Mouse (Mus musculus): Measurements from ENCODE around the gene Sept9.

Gene Sept9

DNA sequence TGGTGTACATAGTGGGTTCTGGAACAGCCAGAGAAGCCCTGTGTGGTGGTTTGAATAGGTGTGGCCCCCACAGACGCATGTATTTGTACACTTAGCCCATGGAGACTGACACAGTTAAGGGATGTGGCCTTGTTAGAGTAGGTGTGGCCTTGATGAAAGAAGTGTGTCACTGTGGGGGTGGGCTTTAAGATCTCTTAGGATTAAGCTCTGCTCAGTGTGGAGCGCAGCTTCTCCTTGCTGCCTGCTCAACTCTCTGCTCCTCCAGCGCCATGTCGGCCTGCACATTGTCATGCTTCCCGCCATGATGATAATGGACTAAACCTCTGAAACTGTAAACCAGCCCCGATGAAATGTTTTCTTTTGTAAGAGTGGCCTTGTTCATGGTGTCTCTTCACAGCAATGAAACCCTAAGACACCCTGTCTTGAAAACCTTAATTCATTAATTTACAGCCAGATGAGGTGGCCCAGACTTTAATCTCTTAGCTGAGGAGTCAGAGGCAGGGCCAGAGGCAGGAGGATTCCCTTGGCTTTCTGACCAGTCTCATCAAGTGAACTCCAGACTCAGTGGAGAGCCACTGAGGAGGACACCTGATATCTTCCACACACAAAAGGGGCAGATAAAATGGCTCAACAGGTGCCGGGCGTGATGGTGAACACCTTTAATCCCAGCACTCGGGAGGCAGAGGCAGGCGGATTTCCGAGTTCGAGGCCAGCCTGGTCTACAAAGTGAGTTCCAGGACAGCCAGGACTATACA is 44.3 kb downstream of the Sept9 start:
- DNase-seq (ENCODE audit: low read depth in 2 of 2, low spot score in 2 of 2) = no peak

DNA sequence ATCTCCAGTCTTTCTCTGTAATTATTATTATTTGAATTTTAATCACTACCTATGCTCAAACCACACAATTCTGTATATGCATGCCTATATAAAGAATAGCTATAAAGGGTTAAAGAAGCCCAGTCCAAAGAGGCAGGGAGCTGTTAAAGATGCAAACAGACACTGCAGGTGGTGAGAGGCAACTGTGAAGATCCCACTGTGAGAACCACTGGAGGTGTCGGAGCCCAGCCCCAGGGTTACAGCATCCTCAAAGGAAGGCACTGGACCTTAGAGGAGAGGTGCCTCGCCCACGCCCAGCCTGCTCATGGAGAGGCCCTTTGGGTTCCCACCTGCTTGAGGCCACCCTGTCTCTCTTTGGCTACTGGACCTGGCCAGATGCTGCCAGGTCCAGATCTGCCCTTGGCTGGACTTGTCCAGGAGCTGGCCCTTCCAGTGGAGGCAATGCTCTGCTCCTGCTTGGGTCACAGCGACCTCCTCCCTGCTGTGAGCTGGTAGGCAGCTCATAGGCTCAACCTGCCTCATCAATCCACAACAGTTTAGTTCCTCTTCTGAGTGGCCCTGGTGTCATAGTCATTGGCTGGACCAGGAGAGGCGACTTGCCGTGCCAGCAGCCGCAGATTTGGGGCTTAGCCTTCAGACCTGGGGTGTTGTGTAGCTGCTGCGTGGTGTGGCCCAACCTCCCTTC is 45.7 kb downstream of the Sept9 start:
- DNase-seq (ENCODE audit: low read depth in 2 of 2, low spot score in 2 of 2) = no peak

DNA sequence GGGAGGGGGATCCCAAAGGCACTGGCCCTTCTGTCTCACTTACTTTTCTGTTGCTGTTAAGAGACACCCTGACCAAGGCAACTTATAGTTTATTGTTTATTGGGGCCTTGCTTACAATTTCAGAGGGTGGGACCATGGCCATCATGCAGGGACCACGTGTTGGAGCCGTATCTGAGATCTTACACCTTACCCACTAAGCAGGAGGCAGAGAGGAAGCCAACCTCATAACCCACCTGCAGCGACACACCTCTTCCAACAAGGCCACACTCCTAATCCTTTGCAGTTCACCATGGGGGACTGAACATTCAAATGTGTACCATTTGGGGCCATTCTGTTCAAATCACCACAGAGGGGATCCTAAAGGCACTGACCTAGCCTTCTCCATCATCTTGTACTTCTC is 46.4 kb downstream of the Sept9 start:
- no peak for DNase-seq (ENCODE audit: low read depth in 2 of 2, low spot score in 2 of 2)

DNA sequence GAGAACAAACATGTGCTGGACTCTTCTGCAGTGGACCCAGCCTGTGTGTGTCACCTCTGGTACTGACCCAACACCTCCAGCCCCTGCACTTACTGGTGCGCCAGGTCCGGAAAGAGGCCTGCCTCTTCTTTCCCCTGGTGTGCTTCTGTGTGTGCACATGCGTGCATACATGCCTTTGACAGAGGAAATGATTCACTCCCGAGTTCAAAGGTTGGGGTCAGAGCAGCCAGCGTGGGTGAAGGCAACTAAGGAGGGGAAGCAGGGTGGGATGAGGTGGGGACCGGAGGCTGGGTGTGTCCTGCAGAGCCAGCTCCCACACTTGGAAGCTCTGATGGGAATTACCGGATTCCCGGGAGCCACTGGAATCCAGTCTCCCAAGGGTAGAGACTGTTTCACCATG is 46.8 kb downstream of the Sept9 start:
- no peak for DNase-seq (ENCODE audit: low read depth in 2 of 2, low spot score in 2 of 2)

DNA sequence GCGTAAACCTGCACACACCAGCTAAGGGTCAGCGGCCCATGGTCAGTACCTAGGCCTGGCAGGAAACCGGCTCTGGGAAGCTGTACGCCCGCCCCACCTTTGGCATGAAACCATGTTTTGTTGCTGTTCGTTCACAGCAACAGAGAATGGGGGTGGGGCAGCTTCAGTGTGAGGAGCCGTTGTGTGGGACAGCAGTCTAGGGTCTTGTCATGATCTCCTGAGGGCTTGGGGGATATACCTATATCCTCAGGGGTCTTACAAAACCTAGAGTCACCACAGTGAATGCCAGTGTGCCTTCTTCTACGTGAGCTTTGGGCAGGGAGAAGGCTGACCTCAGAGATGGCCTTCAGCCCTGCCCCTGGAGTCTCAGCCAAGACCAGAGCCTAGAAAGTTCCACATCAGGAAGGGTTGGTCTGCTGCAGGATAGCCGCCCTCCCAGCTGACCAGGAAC is 47.5 kb downstream of the Sept9 start:
- DNase-seq (ENCODE audit: low read depth in 2 of 2, low spot score in 2 of 2) = no peak

DNA sequence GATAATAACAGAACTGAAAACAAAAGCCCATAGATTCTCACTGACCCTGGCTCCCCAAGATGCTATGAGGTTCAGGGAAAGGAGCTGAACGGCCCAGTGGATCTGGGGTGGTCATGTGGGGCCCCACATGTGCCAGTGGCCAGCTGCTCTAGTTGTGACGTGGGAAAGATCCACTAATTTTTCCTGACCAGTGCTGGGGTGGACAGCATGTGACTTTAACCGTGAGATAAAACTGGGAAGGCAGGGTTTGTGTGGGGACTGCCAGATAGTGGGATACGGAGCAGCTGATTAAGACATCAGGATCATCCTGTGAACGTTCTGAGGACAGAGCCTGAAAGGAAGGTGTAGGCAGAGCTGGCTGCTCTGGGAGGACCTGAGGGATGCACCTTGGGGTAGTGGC is 48.1 kb downstream of the Sept9 start:
- no peak for DNase-seq (ENCODE audit: low read depth in 2 of 2, low spot score in 2 of 2)

DNA sequence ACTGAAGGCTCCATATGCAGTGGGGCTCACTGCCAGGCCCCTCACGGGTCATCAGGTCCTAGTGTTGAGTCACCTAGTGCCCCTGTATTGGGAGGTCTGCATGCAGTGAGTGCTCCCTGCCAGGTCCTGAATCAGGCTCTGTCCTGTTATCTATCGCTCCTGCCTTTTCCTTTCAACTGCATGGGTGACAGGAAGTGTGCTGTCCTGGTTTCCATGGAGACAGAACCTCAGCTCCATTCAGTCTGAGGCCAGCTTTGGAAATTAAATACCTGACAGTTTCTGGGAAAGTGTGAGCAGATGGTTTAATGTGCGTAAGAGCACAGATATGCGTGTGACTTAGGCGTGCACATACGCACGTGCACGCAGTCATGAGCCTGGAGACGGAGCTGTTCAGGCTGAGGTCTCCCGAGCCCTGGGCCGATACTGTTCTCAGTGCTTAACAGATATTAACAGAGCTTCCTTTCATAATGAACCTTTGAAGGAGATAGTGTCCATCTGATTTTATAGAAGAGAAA is 49.3 kb downstream of the Sept9 start:
- no peak for DNase-seq (ENCODE audit: low read depth in 2 of 2, low spot score in 2 of 2)

DNA sequence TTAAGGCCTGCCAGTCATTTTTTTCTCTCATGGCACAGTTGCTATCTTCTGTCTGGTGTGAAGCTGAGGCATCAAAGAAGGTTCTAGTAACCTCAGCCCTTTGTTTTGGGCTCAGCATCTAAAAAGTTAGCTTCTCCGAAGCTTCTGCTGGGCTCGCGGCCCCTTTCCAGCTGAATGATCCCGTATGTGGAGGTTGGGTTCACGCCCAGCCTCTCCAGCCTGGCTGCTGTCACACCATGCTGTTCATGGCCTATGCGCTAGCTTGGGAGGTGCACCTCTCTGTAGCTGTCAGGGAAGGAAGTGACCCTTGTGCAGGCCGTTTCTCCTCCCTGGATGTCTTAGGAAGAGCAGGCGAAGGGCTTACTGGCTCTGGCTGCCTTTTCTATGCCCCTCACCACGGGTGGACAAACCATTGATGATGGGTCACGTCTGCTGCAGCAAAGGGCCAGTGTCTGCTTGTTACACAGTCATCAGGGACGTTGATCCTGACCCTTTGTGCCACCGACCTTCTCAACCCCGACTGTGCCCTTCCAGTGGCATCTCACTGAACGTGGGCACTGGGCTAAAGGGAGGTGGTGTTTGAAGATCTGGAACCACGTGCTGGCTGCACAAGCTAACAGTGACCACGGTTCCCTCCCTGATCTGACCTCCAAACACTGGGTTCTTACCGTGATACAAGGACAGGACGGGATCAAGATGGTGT is 50.0 kb downstream of the Sept9 start:
- DNase-seq (ENCODE audit: low read depth in 2 of 2, low spot score in 2 of 2) = no peak

DNA sequence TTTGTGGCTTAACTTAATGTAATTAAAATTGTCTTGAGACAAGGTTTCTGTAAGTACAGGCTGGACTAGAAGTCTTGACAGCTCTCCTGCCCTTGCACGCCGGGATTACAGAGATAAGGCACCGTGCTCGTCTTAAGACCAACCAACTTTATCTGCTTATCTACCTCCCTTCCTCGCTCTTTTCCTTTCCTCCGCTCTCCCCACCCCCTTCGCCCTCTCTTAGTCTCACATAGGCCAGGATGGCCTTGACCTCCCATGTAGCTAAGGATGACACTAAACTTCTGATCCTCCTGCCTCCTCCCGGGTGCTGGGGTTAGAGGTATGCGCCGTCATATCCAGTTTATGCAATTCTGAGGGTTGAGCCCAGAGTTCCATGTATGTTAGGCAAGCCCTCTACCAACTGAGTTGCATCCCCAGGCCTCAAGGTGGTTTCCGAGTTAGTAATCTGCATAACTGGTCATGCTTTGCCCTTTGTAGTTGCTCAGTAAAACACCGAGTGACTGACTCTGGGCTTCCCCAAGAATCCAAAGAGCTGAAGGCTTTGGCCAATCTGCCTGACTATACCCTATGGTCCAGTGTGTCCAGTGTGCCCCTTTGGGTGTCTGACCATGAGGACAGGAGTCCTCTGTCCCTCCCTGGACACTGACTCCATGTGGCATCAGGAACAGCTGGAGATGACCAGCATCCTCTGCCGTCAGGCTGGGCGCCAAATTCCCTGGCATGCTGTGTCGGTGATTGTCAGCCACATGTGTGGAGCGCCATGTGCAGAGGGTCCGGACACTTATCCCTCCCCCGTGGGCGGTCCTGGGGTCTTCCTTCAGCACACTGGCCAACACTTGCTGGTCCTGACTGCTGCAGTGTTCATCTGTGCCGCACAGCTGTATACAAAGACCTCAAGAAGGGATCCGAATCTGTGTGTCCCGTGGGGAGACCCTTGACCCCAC is 50.8 kb downstream of the Sept9 start:
- DNase-seq (ENCODE audit: low read depth in 2 of 2, low spot score in 2 of 2) = no peak

DNA sequence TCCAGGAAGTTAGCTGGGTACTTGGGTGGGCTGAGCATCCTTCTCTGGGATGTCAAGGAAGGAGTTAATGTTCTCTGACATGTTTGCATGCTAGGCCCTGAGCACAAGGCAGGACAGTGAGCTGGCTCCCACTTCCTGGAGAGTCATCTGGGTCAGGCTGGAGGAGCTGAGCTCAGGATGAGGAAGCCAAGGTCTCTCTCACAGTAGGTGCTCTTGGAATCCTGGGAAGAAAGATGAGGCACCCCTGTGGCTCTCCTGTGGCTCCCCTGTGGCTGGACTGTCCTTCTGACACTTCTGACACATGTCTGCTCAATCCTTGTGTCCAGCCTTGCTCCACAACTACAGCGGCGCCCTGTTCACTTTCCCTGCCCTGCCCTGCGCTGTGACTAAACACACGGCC is 52.3 kb downstream of the Sept9 start:
- no peak for DNase-seq (ENCODE audit: low read depth in 2 of 2, low spot score in 2 of 2)

DNA sequence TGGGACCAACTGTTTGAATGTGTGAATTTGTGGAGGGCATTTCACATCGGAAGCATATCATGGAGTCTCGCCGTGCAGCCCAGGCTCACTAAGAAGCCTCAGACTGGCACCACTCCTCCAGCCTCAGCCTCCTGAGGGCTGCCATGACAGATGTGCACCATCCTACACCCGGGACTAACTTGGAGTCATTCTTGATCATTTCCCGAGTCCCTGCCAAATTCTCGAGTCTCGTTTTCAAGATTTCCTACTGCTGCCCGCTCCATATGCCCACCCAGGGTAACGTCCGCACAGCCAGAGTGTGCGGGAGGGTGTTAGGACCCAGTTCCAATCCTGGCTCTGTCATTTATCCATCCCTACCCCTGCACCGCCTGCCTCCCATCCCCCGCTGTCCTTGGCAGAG is 53.4 kb downstream of the Sept9 start:
- DNase-seq (ENCODE audit: low read depth in 2 of 2, low spot score in 2 of 2) = no peak

DNA sequence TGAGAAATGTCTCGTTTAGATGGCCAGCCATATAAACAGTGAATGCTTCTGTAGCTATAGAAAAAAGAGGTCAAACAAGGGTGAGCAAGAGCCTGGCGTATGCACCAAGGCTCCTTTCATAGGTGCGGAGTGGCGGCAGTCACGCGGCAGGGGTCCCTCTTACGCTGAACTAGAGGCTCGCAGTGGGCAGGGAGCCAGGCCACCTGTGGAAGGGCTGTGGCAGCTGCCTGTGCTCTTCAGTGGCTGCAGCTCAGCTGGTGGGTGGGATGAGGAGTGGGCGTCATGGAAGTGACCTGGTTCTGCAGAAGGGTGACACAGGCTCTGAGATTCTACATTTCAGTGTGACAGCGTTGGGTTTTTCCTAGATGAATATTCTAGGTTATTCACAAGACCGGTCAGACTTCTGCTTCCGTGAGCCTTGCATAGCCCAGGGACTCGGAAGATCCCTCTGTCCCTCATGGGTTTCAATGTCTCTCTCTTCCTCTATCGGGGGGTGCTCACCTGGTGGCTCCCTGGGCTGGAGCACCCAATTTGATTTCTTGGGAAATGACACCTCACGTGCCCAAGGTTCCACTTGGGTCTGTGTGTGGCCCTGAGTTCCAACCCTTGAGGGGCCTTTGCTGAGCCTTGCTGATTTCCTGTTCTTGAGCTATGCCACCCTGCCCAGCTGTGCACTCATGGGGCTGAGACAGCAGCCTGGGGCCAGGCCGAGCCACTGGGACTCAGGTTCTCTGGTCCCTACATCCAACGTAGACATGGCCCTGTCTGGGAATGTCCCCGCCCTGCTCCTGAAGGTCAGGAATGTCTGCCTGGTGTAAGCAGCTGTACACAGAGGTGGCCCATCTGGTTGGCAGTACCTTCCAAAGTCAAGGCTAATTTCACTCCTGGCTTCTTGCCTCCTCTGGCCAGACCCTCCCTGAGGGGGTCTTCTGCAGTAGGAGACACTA is 55.0 kb downstream of the Sept9 start:
- DNase-seq (ENCODE audit: low read depth in 2 of 2, low spot score in 2 of 2) = no peak

DNA sequence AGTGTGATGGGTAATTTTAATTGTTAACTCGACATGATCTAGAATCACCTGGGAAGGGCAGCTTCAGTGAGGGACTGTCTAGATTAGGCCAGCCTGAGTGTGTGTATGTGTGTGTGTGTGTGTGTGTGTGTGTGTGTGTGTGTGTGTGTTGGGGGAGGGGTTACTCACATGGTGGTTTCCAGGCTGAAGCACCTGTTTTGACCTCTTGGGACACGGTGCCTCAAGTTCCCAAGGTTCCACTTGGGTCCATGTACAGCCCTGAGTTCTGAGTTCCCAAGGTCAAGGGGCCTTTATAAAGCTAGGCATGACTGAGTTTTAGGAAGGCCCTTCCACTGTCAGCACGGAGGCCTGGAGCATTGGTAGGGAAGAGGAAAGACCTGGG is 55.6 kb downstream of the Sept9 start:
- DNase-seq (ENCODE audit: low read depth in 2 of 2, low spot score in 2 of 2) = no peak

DNA sequence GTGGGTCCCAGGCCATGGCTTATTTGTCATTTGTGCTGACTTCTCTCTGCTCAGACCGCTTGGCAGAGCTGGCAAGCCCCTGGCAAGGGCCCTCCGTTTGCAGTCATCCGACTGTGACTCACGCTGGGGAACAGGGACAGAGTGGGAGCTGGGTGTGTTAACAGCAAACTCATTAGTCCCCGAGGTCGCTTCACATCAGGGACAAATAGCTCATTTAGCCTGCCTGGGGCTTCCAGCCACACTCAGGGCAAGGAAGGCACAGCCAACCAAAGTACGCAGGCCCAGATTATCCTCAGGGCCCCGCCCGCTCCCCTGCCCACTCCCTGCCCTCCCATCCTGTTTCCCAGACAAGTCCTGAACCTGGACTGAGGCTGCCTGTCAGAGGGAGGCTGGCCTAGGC is 56.6 kb downstream of the Sept9 start:
- no peak for DNase-seq (ENCODE audit: low read depth in 2 of 2, low spot score in 2 of 2)

DNA sequence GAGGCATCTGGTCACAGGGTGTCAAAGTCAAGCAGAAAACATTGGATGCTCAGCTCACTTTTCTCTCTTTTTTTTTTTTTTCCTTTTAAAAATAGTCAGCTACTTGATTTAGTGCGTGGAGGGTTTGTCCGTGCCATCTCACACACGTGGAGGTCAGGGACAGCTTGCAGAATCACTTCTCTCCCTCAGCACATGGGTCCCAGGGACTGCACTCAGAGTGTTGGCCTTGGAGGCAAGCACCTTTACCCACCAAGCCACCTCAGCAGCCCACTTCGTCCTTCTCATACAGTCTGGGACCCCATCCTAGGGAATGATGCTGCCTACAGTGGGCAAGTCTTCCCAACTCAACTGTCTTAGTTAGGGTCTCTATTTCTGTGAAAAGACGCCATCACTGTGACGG is 57.4 kb downstream of the Sept9 start:
- no peak for DNase-seq (ENCODE audit: low read depth in 2 of 2, low spot score in 2 of 2)

DNA sequence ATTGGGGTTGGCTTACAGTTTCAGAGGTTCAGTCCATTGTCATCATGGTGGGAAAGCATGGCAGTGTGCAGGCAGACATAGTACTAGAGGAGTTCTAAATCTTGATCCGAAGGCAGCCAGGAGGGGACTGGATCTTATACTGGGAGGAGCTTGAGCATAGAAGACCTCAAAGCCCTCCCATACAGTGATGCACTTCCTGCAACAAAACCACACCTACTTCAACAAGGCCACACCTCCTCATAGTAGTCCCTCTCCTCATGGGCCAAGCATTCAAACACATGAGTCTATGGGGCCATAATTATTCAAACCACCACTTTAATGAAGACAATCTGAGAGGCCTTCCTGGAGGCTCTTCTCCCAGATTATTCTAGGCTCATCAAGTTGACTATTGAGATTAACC is 57.8 kb downstream of the Sept9 start:
- DNase-seq (ENCODE audit: low read depth in 2 of 2, low spot score in 2 of 2) = no peak

DNA sequence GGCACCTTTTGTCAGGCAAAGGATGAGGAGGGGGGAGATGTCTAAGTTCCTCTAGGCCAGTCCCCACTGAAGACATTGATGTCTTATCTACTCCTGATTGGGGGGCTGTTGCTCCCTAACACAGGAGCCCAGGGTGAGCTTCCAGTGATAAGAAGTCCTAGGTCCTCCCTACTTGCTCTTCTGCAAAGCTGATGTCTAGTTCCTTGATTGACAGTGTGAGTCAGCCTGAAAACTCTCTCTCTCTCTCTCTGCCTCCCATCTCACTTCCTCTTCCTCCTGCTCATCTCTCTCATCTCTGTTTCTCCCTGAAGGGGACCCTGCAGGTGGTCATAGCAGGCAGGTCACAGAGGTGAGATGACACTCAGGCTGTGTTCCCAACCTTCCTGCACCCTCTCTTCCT is 58.4 kb downstream of the Sept9 start:
- DNase-seq (ENCODE audit: low read depth in 2 of 2, low spot score in 2 of 2) = no peak

DNA sequence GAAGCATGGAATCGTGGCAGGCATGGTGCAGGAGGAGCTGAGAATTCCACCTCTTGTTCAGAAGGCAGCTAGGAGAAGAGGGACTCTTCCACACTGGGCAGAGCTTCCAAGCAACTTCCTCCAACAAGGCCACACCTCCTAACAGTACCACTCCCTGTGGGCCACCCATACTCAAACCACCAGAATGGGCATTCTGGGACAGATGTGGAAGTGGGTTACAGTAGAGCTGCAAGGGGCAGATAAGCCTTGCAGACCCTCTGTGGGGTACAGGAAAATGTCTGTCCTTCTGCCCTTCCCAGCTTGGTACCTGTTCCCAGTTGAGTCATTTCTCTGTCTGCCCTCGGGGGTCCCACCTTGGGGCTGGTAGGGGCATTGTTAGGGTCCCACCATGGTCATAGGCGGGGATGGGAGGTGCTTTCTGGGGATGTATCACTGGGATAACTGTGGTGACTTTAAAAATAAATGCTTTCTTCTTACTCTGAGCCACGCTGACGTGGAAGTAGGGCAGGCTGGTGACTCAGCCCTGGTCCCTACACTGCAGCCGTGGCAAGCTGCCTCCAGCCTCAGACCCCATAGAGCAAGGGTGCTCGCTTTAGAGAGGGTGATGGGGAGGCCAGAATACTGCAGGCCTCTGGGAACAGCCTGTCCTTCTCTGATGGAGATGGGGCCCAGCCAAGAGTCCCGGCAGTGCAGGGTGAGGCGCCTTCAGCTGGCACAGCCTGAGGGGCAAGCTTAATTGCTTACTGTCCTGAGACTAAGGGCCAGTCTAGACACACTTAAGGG is 59.9 kb downstream of the Sept9 start:
- no peak for DNase-seq (ENCODE audit: low read depth in 2 of 2, low spot score in 2 of 2)

DNA sequence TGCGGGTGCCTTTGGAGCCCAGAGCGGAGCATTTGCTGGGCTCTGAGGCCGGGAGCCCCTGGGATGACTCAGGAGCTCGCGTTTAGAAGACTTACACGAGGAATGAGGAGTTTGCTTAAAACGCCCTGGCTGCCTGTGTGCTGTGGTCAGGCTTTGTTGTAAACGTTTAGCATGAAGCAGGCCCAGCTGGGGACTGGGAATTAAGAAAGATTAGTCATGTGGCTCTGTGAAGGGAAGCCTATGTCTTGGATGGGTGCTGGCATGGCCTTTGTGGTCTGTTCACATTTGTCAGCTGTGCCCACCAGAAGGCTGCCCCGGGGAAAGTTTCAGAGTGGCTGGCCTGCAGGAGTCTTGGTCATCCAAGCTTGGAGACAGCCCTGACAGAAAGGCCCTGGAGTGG is 61.2 kb downstream of the Sept9 start:
- no peak for DNase-seq (ENCODE audit: low read depth in 2 of 2, low spot score in 2 of 2)
